Mouse (Mus musculus): Measurements from ENCODE around the gene Parvb.

GRCm38 (mm10) chr15:84314420-84315080 is 82.7 kb downstream of the Parvb start:
- TF ChIP-seq CTCF (IDR thresholded peaks at IDR 0.05; ENCODE audit: low read depth) (no peak), EP300 (IDR thresholded peaks at IDR 0.05; ENCODE audit: low read depth) (no peak)

All from heart, postnatal 0 days (tissue).